Comparison of ENCODE assay signal across 27 mouse cellular contexts in the genomic region with DNA sequence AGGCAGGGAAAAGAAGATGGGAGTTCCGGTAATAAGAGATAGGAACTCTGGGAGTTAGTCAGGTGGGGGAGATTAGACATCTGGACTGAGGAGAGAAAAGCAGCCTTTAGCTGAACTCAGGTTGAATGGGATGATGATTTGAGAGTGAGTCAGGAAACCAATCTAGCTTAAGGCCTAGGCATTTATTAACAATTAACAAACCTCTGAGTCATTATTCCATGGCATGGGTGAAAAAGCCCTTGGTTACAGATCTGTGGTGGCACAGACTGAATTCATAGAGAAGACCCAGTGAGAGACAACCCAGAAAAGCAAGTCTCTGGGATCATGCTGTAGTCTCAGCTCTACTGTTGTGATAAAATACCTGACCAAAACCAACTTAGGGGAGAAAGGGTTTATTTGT. TPM values are rescaled to one million over a fixed set of nuclear protein-coding genes. Genes with fewer than 3 reads are reported as not detected.
"Had no signal": no experiment of that assay in that cellular context is flagged by ENCODE, and none has a peak within 500 bp of the region (broad histone marks: within the 10 kb centered on the region; RNA-seq: fewer than 3 reads in every experiment).

No protein-coding gene starts in this region.

- H3K36me3 ChIP-seq: embryonic facial prominence, embryonic 10.5 days; embryonic facial prominence, embryonic 12.5 days; embryonic facial prominence, embryonic 13.5 days; embryonic facial prominence, embryonic 15.5 days; forebrain, embryonic 12.5 days; forebrain, embryonic 15.5 days; heart, embryonic 10.5 days had no signal

- H3K4me1 ChIP-seq: embryonic facial prominence, embryonic 10.5 days; embryonic facial prominence, embryonic 12.5 days; embryonic facial prominence, embryonic 13.5 days; embryonic facial prominence, embryonic 15.5 days; forebrain, embryonic 12.5 days; forebrain, embryonic 13.5 days; forebrain, embryonic 15.5 days; heart, embryonic 10.5 days had no signal

- H3K4me3 ChIP-seq: embryonic facial prominence, embryonic 10.5 days; embryonic facial prominence, embryonic 12.5 days; embryonic facial prominence, embryonic 13.5 days; embryonic facial prominence, embryonic 15.5 days; erythroblast, embryonic 14.5 days; forebrain, embryonic 12.5 days; forebrain, embryonic 13.5 days; forebrain, embryonic 15.5 days; gastrocnemius, adult 2 months; heart, adult 2 months; heart, embryonic 10.5 days had no signal

- H3K27me3 ChIP-seq: embryonic facial prominence, embryonic 12.5 days; embryonic facial prominence, embryonic 13.5 days; embryonic facial prominence, embryonic 15.5 days; forebrain, embryonic 12.5 days; forebrain, embryonic 13.5 days; forebrain, embryonic 15.5 days had no signal

- H3K27ac ChIP-seq: embryonic facial prominence, embryonic 10.5 days; embryonic facial prominence, embryonic 12.5 days; embryonic facial prominence, embryonic 13.5 days; embryonic facial prominence, embryonic 15.5 days; forebrain, embryonic 12.5 days; forebrain, embryonic 13.5 days; forebrain, embryonic 15.5 days; gastrocnemius, adult 2 months; heart, adult 2 months; heart, embryonic 10.5 days had no signal

- ATAC-seq: forebrain, embryonic 13.5 days; forebrain, embryonic 14.5 days; forebrain, embryonic 15.5 days; forebrain, embryonic 16.5 days; forebrain, postnatal 0 days had no signal

- H3K9me3 ChIP-seq: embryonic facial prominence, embryonic 10.5 days; embryonic facial prominence, embryonic 12.5 days; embryonic facial prominence, embryonic 13.5 days; embryonic facial prominence, embryonic 15.5 days; forebrain, embryonic 12.5 days; forebrain, embryonic 13.5 days; forebrain, embryonic 15.5 days; heart, embryonic 10.5 days had no signal

- DNase-seq: cerebellum, adult 9-10 months; cerebellum, adult 9-11 months; cerebellum, postnatal 10 days; cerebellum, postnatal 14 days; cerebellum, postnatal 36 days; embryo, embryonic 11 days; forebrain, postnatal 0 days; gastrocnemius, adult 2 months; gastrocnemius, postnatal 10 days; gastrocnemius, postnatal 14 days; gastrocnemius, postnatal 25 days; gastrocnemius, postnatal 36 days; heart, adult 11 months; heart, adult 18-20 months; heart, adult 2 months had no signal

RNA-seq across cellular contexts. Expression of a gene that starts 7.5 kb away (rescaled TPM):
- polyA plus RNA-seq: erythroblast, embryonic 14.5 days; frontal cortex, adult 2 months had no signal
